8 mouse cellular contexts compared by ENCODE assay signal in the genomic region with DNA sequence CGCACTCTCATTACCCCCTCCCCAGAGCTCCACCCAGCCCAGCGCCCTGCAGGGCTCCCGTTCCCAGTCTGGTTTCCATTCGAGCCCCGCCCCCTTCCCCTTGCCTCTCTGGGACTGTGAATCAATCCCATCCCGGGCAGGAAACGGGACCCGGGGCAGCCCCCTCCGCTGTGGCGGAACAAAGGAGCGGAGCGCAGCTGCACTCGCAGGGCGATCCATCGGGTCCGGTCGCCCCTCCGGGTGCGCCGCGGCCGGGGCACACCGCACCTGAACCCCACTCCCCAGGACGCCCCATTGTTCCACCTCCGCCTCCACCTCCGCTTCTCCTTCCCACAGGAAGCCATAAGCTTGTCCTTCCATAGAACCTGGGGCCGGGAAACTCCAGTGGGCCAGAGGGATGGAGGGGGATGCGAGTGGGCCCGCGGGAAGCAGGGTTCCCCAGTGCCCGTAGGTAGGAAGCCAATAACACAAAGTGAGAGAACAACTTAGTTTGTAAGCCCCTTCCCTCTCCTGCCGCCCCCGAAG. TPM values are rescaled to one million over a fixed set of nuclear protein-coding genes. Genes with fewer than 3 reads are reported as not detected.
DNase-seq lines count a peak whose midpoint lies in the region; ATAC-seq and TF ChIP-seq lines count a peak whose summit lies in the region.

No protein-coding gene starts in this region.

- H3K4me3 ChIP-seq in spleen, adult 2 months (ENCODE audit: extremely low read depth, insufficient read depth, insufficient read length), result peak overlapping the region; percentile 59
- H3K4me3 ChIP-seq in embryonic facial prominence, embryonic 11.5 days (ENCODE audit: low read depth, low read length), result peak overlapping the region; percentile 94
- H3K4me3 ChIP-seq in heart, embryonic 11.5 days (ENCODE audit: low read depth, low read length), result peak overlapping the region; percentile 80
- peak overlapping the region; percentile 87 for H3K4me3 ChIP-seq in kidney, embryonic 14.5 days (ENCODE audit: low read length)
- peak overlapping the region; percentile 70 for H3K4me3 ChIP-seq in neural tube, embryonic 15.5 days (replicated peaks)

- ATAC-seq in embryonic facial prominence, embryonic 11.5 days (replicated peaks; ENCODE audit: insufficient number of reproducible peaks, low FRiP score, low TSS enrichment, low read depth), result peak; percentile 97
- peak; percentile 77 for ATAC-seq in heart, embryonic 11.5 days (replicated peaks; ENCODE audit: insufficient number of reproducible peaks, low FRiP score, low TSS enrichment)
- ATAC-seq in kidney, embryonic 14.5 days (ENCODE audit: low FRiP score, low TSS enrichment), result peak; percentile 94
- ATAC-seq in neural tube, embryonic 15.5 days (ENCODE audit: low FRiP score), result peak; percentile 74

- H3K9ac ChIP-seq in embryonic facial prominence, embryonic 11.5 days (replicated peaks; ENCODE audit: low read length), result peak overlapping the region; percentile 99
- peak overlapping the region; percentile 86 for H3K9ac ChIP-seq in heart, embryonic 11.5 days (ENCODE audit: low read depth, low read length)
- H3K9ac ChIP-seq in kidney, embryonic 14.5 days (ENCODE audit: low read depth, low read length), result peak overlapping the region; percentile 95
- H3K9ac ChIP-seq in neural tube, embryonic 15.5 days (replicated peaks), result peak overlapping the region; percentile 78

- no peak overlapping the region for H3K27ac ChIP-seq in spleen, adult 2 months (ENCODE audit: insufficient read depth, low read length)
- peak overlapping the region; percentile 97 for H3K27ac ChIP-seq in embryonic facial prominence, embryonic 11.5 days (replicated peaks; ENCODE audit: low read depth, low read length)
- peak overlapping the region; percentile 79 for H3K27ac ChIP-seq in heart, embryonic 11.5 days (ENCODE audit: low read depth, low read length)
- peak overlapping the region; percentile 94 for H3K27ac ChIP-seq in kidney, embryonic 14.5 days (ENCODE audit: low read depth, low read length)
- H3K27ac ChIP-seq in neural tube, embryonic 15.5 days (replicated peaks), result peak overlapping the region; percentile 85

- H3K4me1 ChIP-seq in spleen, adult 2 months (ENCODE audit: control insufficient read depth, insufficient read depth, insufficient read length), result peaks cover 11% of the 10 kb centered on the region
- no peaks in the 10 kb centered on the region; the same call in 1 of the 2 replicates for H3K4me1 ChIP-seq in embryonic facial prominence, embryonic 11.5 days (ENCODE audit: control insufficient read depth, insufficient read depth, low read length)
- peaks cover 13% of the 10 kb centered on the region for H3K4me1 ChIP-seq in heart, embryonic 11.5 days (ENCODE audit: control insufficient read depth, insufficient read depth, low read length)
- peaks cover 24% of the 10 kb centered on the region for H3K4me1 ChIP-seq in kidney, embryonic 14.5 days (ENCODE audit: control insufficient read depth, insufficient read depth, low read length)
- peaks cover 30% of the 10 kb centered on the region for H3K4me1 ChIP-seq in neural tube, embryonic 15.5 days

- peak in 1 of 2 experiments; percentile 11 for DNase-seq in spleen, adult 2 months (ENCODE audit: low read depth in 1 of 2, low spot score in 2 of 2)
- DNase-seq in spleen, postnatal 36 days (ENCODE audit: low spot score in 2 of 2), result no peak
- DNase-seq in embryonic facial prominence, embryonic 11.5 days (ENCODE audit: low spot score), result peak; percentile 94
- peak; percentile 77 to 85 for DNase-seq in lung, adult 18-20 months
- peak; percentile 58 to 59 for DNase-seq in urinary bladder, adult 18-20 months (ENCODE audit: low spot score in 2 of 2)

- no peak for TF ChIP-seq POLR2A in spleen, adult 2 months (IDR thresholded peaks at IDR 0.05; ENCODE audit: low read depth, low read length)

- H3K4me2 ChIP-seq in embryonic facial prominence, embryonic 11.5 days (ENCODE audit: low read depth, low read length), result peak overlapping the region; percentile 66
- H3K4me2 ChIP-seq in heart, embryonic 11.5 days, result peak overlapping the region; percentile 67
- H3K4me2 ChIP-seq in kidney, embryonic 14.5 days (replicated peaks; ENCODE audit: low read depth, low read length), result peak overlapping the region; percentile 52
- peak overlapping the region; percentile 76 for H3K4me2 ChIP-seq in neural tube, embryonic 15.5 days

- H3K27me3 ChIP-seq in spleen, adult 2 months (ENCODE audit: control insufficient read depth, insufficient read depth, low read length), result peaks cover 11% of the 10 kb centered on the region
- no peaks in the 10 kb centered on the region for H3K27me3 ChIP-seq in embryonic facial prominence, embryonic 11.5 days (ENCODE audit: control insufficient read depth, insufficient read depth, low read length)
- H3K27me3 ChIP-seq in heart, embryonic 11.5 days (ENCODE audit: control insufficient read depth, insufficient read depth, low read length), result no peaks in the 10 kb centered on the region
- H3K27me3 ChIP-seq in kidney, embryonic 14.5 days (ENCODE audit: control insufficient read depth, insufficient read depth, low read length), result no peaks in the 10 kb centered on the region
- H3K27me3 ChIP-seq in neural tube, embryonic 15.5 days (replicated peaks), result no peaks in the 10 kb centered on the region

- H3K9me3 ChIP-seq in embryonic facial prominence, embryonic 11.5 days (replicated peaks; ENCODE audit: control insufficient read depth, low read length), result no peaks in the 10 kb centered on the region
- no peaks in the 10 kb centered on the region for H3K9me3 ChIP-seq in heart, embryonic 11.5 days (replicated peaks; ENCODE audit: control insufficient read depth, low read length)
- no peaks in the 10 kb centered on the region for H3K9me3 ChIP-seq in kidney, embryonic 14.5 days (ENCODE audit: control insufficient read depth, low read length)
- H3K9me3 ChIP-seq in neural tube, embryonic 15.5 days (replicated peaks), result no peaks in the 10 kb centered on the region

- no peak for TF ChIP-seq CTCF in spleen, adult 2 months (IDR thresholded peaks at IDR 0.05; ENCODE audit: extremely low read depth, insufficient read depth, insufficient read length, insufficient replicate concordance)

- WGBS in spleen, adult 2 months, result 6% methylated on average over 33 of the region's 33 CpGs
- WGBS in embryonic facial prominence, embryonic 11.5 days, result under 1% methylated on average over 33 of the region's 33 CpGs
- under 1% methylated on average over 33 of the region's 33 CpGs for WGBS in heart, embryonic 11.5 days (ENCODE audit: insufficient replicate concordance)
- WGBS in kidney, embryonic 14.5 days, result under 1% methylated on average over 32 of the region's 33 CpGs
- under 1% methylated on average over 33 of the region's 33 CpGs for WGBS in neural tube, embryonic 15.5 days

- H3K36me3 ChIP-seq in spleen, adult 2 months (ENCODE audit: control insufficient read depth, insufficient read depth, low read length), result no peaks in the 10 kb centered on the region
- H3K36me3 ChIP-seq in embryonic facial prominence, embryonic 11.5 days (replicated peaks; ENCODE audit: control insufficient read depth, insufficient read depth, low read depth, low read length), result no peaks in the 10 kb centered on the region
- H3K36me3 ChIP-seq in heart, embryonic 11.5 days (ENCODE audit: control insufficient read depth, insufficient read depth, low read length), result no peaks in the 10 kb centered on the region
- H3K36me3 ChIP-seq in kidney, embryonic 14.5 days (ENCODE audit: control insufficient read depth, insufficient read depth, low read length), result peaks cover 2% of the 10 kb centered on the region; the same call in 1 of the 2 replicates
- H3K36me3 ChIP-seq in neural tube, embryonic 15.5 days, result no peaks in the 10 kb centered on the region

RNA-seq across cellular contexts. Expression of a gene that starts 0.8 kb away (rescaled TPM):
- 1.0 and 1.5 TPM in 2 replicates for polyA plus RNA-seq in spleen, adult 2 months (2012; rRNA removed)
- 114 TPM in 2 replicates for polyA plus RNA-seq in embryonic facial prominence, embryonic 11.5 days (2014; fragmentation: Nextera tagmentation; extraction: Ambion mirVana)
- polyA plus RNA-seq in heart, embryonic 11.5 days (2014; fragmentation: Nextera tagmentation; extraction: Ambion mirVana), result 39.1 and 51.8 TPM in 2 replicates
- polyA plus RNA-seq in kidney, embryonic 14.5 days (2014; fragmentation: Nextera tagmentation; extraction: Ambion mirVana), result 54.4 and 88.8 TPM in 2 replicates
- polyA plus RNA-seq in neural tube, embryonic 15.5 days (2015; fragmentation: Nextera tagmentation; extraction: Ambion mirVana), result 55.7 and 57.7 TPM in 2 replicates

Comparison
In these comparisons a context has a peak if more than half of its experiments do, and no peak if none do; other contexts are left out.
1. DNase-seq: peak in embryonic facial prominence, embryonic 11.5 days (single experiment), lung, adult 18-20 months (2 of 2) and urinary bladder, adult 18-20 months (2 of 2); none in spleen, postnatal 36 days (0 of 2).
2. RNA of a gene that starts 0.8 kb away (polyA plus RNA-seq): 114 TPM in embryonic facial prominence, embryonic 11.5 days, 54.4 to 88.8 TPM in kidney, embryonic 14.5 days, 55.7 to 57.7 TPM in neural tube, embryonic 15.5 days and 39.1 to 51.8 TPM in heart, embryonic 11.5 days; 1.0 to 1.5 TPM in spleen, adult 2 months; every median in the first group is over 10 times any median in the second.
3. Peak in every context shown above with its lines, with median percentiles within 50 percentile points of each other: H3K4me3 ChIP-seq, ATAC-seq, H3K4me2 ChIP-seq and H3K9ac ChIP-seq.